Mouse (Mus musculus) neural tube, embryonic 14.5 days (tissue): Measurements from ENCODE around the gene Slc20a1. TPM values are rescaled to one million over a fixed set of nuclear protein-coding genes. Genes with fewer than 3 reads are reported as not detected.

ENCODE experiments used
- ATAC-seq: fragments of 200-750 bp; cut with Nextera tagmentation; 2 replicates; pipeline ENCODE4 v1.8.0; 2017; ENCODE audit warnings: low read depth, mild to moderate bottlenecking, moderate TSS enrichment, moderate library complexity
- H3K27ac ChIP-seq: fragments of 300-500 bp; sonication (generic); 2 replicates; pipeline ENCODE4 v1.5.1; 2014; ENCODE audit warnings: low read depth, mild to moderate bottlenecking, control low read depth, low read length, moderate library complexity, mixed read lengths
- H3K27me3 ChIP-seq: fragments of 300-500 bp; sonication (generic); 2 replicates; pipeline ENCODE4 v1.6.1; 2014; ENCODE audit warnings: low read length; ENCODE audit not compliant: control insufficient read depth, insufficient read depth
- H3K36me3 ChIP-seq: fragments of 300-500 bp; sonication (generic); 2 replicates; pipeline ENCODE4 v1.6.1; 2014; ENCODE audit warnings: low read length, mixed read lengths; ENCODE audit not compliant: control insufficient read depth, insufficient read depth
- H3K4me1 ChIP-seq: fragments of 300-500 bp; sonication (generic); 2 replicates; pipeline ENCODE4 v1.6.1; 2014; ENCODE audit warnings: low read length; ENCODE audit not compliant: control insufficient read depth, insufficient read depth
- H3K4me2 ChIP-seq: fragments of 300-500 bp; sonication (generic); 2 replicates; pipeline ENCODE4 v1.6.1; 2014; ENCODE audit warnings: mild to moderate bottlenecking, low read depth, low read length, control low read depth
- H3K4me3 ChIP-seq: fragments of 300-500 bp; sonication (generic); 2 replicates; pipeline ENCODE4 v1.5.1; 2014; ENCODE audit warnings: low read depth, low read length, control low read depth, mixed read lengths
- H3K9ac ChIP-seq: fragments of 300-500 bp; sonication (generic); replicated peaks from 2 replicates; pipeline ENCODE4 v1.6.1; 2014; ENCODE audit warnings: low read depth, mild to moderate bottlenecking, control low read depth, low read length, mixed read lengths
- H3K9me3 ChIP-seq: fragments of 300-500 bp; sonication (generic); 2 replicates; pipeline ENCODE4 v1.6.1; 2016; ENCODE audit warnings: low read length; ENCODE audit not compliant: control insufficient read depth
- WGBS: fragments of 180-500 bp; shearing (Covaris S2); extraction: QIAGEN DNeasy Blood & Tissue Kit; methylation state at CpG from one replicate; pipeline ENCODE4 v1.1.7; 2014; 5-methylcytosine and 5-hydroxymethylcytosine counted together
- polyA plus RNA-seq: library from polyadenylated mRNA; unstranded; fragments of >200 nt; fragmentation: Nextera tagmentation; extraction: Ambion mirVana; gene quantifications from 2 replicates; pipeline ENCODE4 v1.2.1, GENCODE M21; 2014

Gene Slc20a1
- polyA plus RNA-seq, 1 experiment from 2014 or later: 56.3 TPM

DNA sequence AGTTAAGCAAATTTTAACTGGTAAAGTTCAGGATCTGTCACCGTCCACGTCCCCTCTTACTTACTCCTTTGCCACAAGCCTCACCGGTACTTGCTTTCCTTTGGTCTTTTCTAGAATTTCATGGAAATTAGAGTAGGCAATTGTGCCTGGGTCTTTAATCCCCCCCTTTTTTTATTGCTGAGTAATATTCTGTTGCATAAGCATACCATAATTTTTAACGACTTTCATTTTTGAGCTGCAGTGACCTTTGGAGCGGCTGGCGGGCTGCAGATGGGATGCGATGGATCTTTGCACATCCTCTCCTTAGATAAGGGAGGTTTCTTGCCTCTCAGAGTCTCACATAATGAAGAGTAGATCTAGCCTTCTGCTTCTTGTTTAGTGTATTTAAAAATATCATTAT lies 30.8 kb downstream of the Slc20a1 start:
- no peaks in the 10 kb centered on the region for H3K36me3 ChIP-seq
- WGBS: 95% methylated on average over 7 of the region's 7 CpGs
- no peaks in the 10 kb centered on the region for H3K27me3 ChIP-seq
- H3K9ac ChIP-seq: no peak overlapping the region
- H3K27ac ChIP-seq: no peak overlapping the region
- H3K4me1 ChIP-seq: no peaks in the 10 kb centered on the region
- H3K9me3 ChIP-seq: no peaks in the 10 kb centered on the region
- H3K4me2 ChIP-seq: no peak overlapping the region
- ATAC-seq: no peak
- H3K4me3 ChIP-seq: no peak overlapping the region

DNA sequence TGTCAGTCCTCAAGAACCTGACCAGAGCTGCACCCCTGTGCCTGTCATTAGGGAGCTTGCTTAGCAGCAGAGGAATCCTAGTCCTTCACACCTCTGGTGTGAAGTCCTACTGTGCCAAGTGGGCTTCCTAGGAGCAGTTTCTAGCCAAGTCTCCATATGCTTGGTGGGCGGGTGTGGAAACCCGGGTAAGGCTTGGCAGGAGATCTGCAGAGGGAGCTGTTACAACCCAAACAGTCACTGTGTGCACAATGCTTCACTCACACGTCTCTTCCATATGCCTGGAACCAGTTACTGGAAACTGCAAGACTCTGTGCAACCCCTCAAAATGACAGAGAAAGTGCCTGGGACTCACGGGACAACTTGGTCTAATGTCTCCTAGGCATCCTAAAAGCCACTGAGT lies 33.5 kb downstream of the Slc20a1 start:
- no peak for ATAC-seq
- no peaks in the 10 kb centered on the region for H3K36me3 ChIP-seq
- no peaks in the 10 kb centered on the region for H3K9me3 ChIP-seq
- H3K4me2 ChIP-seq: no peak overlapping the region
- H3K27ac ChIP-seq: no peak overlapping the region
- no peaks in the 10 kb centered on the region for H3K27me3 ChIP-seq
- H3K4me1 ChIP-seq: no peaks in the 10 kb centered on the region
- 62% methylated on average over 4 of the region's 4 CpGs for WGBS
- H3K9ac ChIP-seq: no peak overlapping the region
- no peak overlapping the region for H3K4me3 ChIP-seq

DNA sequence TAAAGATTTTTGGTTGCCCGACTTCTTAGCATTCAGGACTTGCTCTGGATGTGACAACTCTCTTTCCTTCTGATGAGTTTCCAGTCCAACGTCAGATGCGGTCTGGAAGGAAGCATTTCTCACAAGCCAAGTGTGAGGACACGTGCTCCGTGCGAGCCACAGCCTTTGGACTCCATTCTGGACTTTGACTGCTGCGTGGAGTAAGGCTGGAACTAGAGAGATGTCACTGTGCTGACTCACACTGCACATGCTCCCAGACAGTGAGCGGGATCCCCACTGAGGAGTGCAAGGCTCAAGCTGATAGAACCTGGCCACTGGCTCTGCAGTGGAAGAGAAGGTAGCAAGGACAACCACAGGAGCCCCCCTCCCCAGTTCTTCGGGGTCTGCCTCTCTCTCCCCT lies 33.9 kb downstream of the Slc20a1 start:
- WGBS: 85% methylated on average over 9 of the region's 9 CpGs
- ATAC-seq: no peak
- no peak overlapping the region for H3K4me2 ChIP-seq

DNA sequence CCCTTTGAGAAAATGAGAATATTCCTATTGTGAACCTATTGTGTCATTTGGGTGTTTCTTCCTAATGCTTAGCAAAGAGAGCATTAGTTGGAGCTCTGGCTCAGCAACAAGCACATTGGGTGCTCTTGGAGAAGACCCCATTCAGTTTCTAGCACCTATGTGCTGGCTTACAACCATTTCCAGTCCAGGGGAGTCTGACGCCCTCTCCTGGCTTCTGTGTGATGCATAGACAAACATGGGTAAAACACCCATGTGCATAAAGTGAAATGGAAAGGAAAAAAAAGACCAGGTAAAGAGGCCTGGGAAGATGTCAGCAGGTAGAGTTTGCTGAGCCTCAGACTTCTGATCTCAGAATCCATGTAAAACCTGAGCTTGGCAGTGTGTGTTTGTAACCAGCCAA lies 34.7 kb downstream of the Slc20a1 start:
- Histone ChIP-seq H3K27ac (no peak overlapping the region), H3K4me3 (no peak overlapping the region), H3K27me3 (no peaks in the 10 kb centered on the region), H3K4me2 (no peak overlapping the region), H3K9ac (no peak overlapping the region), H3K9me3 (no peaks in the 10 kb centered on the region), H3K36me3 (no peaks in the 10 kb centered on the region), H3K4me1 (no peaks in the 10 kb centered on the region)
- ATAC-seq: no peak
- WGBS: 81% methylated on average over 1 of the region's 1 CpGs

More for the DNA sequence above, 33.9 kb downstream of the Slc20a1 start:
- no peak overlapping the region for H3K27ac ChIP-seq
- H3K9ac ChIP-seq: no peak overlapping the region
- H3K27me3 ChIP-seq: no peaks in the 10 kb centered on the region
- H3K4me3 ChIP-seq: no peak overlapping the region
- no peaks in the 10 kb centered on the region for H3K36me3 ChIP-seq
- no peaks in the 10 kb centered on the region for H3K4me1 ChIP-seq
- H3K9me3 ChIP-seq: no peaks in the 10 kb centered on the region

DNA sequence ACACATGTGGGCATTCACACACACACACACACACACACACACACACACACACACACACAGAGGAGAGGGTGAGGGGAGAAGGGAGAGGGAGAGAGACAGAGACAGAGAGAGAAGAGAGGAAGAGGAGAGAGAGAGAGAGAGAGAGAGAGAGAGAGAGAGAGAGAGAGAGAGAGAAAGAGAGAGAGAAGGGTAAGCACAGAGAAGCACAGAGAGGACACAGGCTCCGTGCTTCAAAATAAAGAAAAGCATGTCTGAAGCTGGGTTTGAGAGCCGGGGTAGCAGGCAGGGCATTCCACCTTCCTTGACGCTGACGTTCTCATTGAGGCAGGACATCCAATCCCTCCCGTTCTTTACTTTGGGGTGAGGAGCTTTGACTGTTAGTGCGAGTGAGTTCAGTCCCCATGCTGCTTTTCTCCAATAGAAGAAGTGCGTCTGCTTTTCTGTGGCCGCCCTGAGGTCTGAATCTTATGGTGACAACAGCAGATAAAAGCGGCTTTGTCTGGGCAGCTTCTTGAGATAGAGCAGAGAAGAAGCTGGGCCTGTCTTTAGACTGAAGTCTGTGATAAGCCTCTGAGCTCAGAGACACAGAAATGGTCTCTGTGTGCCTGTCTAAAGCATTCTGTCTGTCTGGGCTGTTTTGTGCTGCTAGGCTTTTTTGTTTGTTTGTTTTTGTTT lies 35.4 kb downstream of the Slc20a1 start:
- Histone ChIP-seq H3K4me2 (no peak overlapping the region), H3K27me3 (no peaks in the 10 kb centered on the region), H3K9ac (no peak overlapping the region), H3K27ac (no peak overlapping the region), H3K4me1 (no peaks in the 10 kb centered on the region), H3K36me3 (no peaks in the 10 kb centered on the region), H3K4me3 (no peak overlapping the region), H3K9me3 (no peaks in the 10 kb centered on the region)
- no peak for ATAC-seq
- WGBS: 62% methylated on average over 9 of the region's 9 CpGs

DNA sequence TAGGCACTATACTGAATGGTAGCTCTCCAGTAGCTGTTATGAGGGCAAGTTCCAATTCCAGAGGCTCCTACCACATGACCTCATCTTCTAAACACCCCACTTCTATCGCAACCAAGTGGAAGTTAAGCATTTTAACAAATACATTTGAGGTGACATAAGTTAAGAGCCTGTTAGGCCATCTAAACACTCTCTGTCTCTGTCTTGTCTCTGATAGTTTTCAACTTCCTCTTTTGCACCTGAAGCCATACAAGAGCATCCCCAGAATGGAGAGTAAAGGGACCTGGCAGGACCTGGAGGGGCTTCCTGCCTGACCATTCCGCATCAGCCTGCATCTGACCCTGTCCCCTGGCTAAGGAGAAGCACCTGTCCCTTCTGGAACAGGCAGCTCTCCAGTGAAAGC lies 36.2 kb downstream of the Slc20a1 start:
- no peak overlapping the region for H3K9ac ChIP-seq
- no peaks in the 10 kb centered on the region for H3K36me3 ChIP-seq
- H3K4me1 ChIP-seq: no peaks in the 10 kb centered on the region
- H3K4me2 ChIP-seq: no peak overlapping the region
- 80% methylated on average over 2 of the region's 2 CpGs for WGBS
- no peak overlapping the region for H3K4me3 ChIP-seq
- no peaks in the 10 kb centered on the region for H3K27me3 ChIP-seq
- H3K27ac ChIP-seq: no peak overlapping the region
- no peak for ATAC-seq
- no peaks in the 10 kb centered on the region for H3K9me3 ChIP-seq

DNA sequence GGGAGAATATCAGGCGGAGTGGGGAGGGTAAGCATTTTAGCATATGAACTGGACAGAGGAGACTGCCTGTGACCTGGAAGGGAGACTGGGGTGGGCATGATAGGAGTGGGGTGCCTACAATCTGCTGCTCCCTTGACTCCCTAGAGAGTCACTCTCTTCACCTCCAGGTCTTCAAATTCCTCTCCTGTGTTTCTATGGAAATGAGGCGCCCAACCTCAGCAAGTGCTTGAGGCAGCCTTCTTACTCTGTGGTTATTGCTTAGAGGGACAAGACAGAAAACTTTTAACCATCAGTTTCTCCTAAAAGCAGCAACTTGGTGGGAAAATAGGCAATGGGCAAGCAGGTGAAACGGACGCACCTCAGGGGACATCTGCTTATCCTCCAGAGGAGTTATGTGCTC lies 38.0 kb downstream of the Slc20a1 start:
- Histone ChIP-seq H3K27ac (no peak overlapping the region), H3K4me2 (no peak overlapping the region), H3K4me1 (no peaks in the 10 kb centered on the region), H3K9me3 (no peaks in the 10 kb centered on the region), H3K9ac (no peak overlapping the region), H3K36me3 (no peaks in the 10 kb centered on the region), H3K27me3 (no peaks in the 10 kb centered on the region), H3K4me3 (no peak overlapping the region)
- ATAC-seq: no peak
- 67% methylated on average over 4 of the region's 4 CpGs for WGBS

DNA sequence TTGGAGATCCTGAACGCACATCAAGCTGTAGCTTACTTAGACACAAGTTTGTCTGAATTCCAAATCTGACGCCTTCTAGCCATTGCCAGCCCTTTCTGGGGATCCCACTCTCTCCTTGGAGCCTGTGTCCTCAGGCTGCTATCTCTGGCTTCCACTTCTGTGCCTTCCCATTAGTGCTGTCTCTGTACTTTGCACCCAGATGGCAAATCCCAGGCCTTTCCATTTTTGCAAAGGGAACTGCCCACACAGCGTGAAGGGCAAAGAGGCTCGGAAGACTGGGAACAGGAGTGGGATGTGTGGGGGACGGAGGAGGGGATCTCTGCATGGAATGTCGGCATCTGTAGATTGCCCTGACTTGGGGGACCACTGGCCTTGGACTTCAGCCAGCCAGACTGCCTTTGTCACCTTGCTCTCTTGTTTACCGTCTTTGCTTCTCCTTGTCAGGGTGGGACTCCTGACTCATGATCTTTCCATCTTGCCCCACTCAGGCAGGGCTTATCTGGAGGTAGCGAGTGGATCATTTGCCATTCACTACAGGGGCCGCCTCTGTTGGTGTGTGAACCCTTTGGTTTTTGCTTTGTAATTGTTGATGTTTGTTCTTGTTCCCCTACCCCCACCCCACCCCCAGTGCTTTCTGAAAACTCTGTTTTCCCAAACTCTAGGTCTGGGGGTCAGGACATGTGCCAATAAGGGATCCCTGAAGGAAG lies 42.3 kb downstream of the Slc20a1 start:
- Histone ChIP-seq H3K4me2 (no peak overlapping the region), H3K9ac (no peak overlapping the region), H3K27ac (no peak overlapping the region), H3K36me3 (no peaks in the 10 kb centered on the region), H3K4me3 (no peak overlapping the region), H3K4me1 (no peaks in the 10 kb centered on the region), H3K27me3 (no peaks in the 10 kb centered on the region), H3K9me3 (no peaks in the 10 kb centered on the region)
- ATAC-seq: no peak
- 76% methylated on average over 9 of the region's 9 CpGs for WGBS
